ENCODE assay signal across 15 mouse cellular contexts in the genomic region with DNA sequence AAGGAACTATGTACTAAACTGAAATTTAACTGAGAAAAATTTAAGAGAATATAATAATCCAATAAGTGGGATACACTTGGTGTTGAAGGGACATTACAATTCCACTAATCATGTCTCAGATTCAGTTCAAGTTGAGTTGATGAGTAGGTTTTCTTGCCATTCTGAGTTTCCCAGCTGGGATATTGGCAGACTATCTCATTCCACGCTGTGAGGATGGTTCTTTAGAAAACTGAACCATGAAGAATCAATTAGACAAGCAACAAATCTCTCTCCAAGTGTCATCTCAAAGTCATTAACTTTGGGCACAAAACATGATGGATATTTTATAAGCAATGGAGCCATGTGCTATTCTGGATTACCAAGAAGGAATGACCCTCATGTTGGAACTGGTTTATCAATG.
"Had no signal": no experiment of that assay in that cellular context is flagged by ENCODE, and none has a peak within 500 bp of the region (broad histone marks: within the 10 kb centered on the region; RNA-seq: fewer than 3 reads in every experiment).

No protein-coding gene starts in this region.

- H3K27me3 ChIP-seq: limb, embryonic 15.5 days; liver, embryonic 12.5 days; neural tube, embryonic 15.5 days had no signal

- H3K4me1 ChIP-seq: limb, embryonic 15.5 days; liver, embryonic 12.5 days; midbrain, embryonic 10.5 days; neural tube, embryonic 15.5 days had no signal

- H3K27ac ChIP-seq: kidney, postnatal 0 days; layer of hippocampus, adult 2 months; limb, embryonic 15.5 days; liver, embryonic 12.5 days; midbrain, embryonic 10.5 days; neural tube, embryonic 15.5 days had no signal

- DNase-seq: kidney, adult 9 months; kidney, postnatal 4 days; lung, embryonic 14.5 days; lung, postnatal 10 days; lung, postnatal 4 days; right cerebral cortex, adult 18-20 months; right cerebral cortex, postnatal 25 days; thymus, postnatal 36 days had no signal

- H3K4me2 ChIP-seq: limb, embryonic 15.5 days; liver, embryonic 12.5 days; lung, embryonic 14.5 days; neural tube, embryonic 15.5 days had no signal

- ATAC-seq: liver, embryonic 12.5 days had no signal

- H3K36me3 ChIP-seq: limb, embryonic 15.5 days; liver, embryonic 12.5 days; midbrain, embryonic 10.5 days; neural tube, embryonic 15.5 days had no signal

- H3K4me3 ChIP-seq: layer of hippocampus, adult 2 months; limb, embryonic 15.5 days; liver, embryonic 12.5 days; midbrain, embryonic 10.5 days; myocyte; neural tube, embryonic 15.5 days had no signal

- H3K9me3 ChIP-seq: limb, embryonic 15.5 days; liver, embryonic 12.5 days; midbrain, embryonic 10.5 days; neural tube, embryonic 15.5 days had no signal

- H3K9ac ChIP-seq: limb, embryonic 15.5 days; liver, embryonic 12.5 days; lung, embryonic 14.5 days; neural tube, embryonic 15.5 days had no signal
